Comparison of ENCODE assay signal across 12 mouse cellular contexts in genomic region chr11:79519878-79520291, GRCm38 (mm10). TPM values are rescaled to one million over a fixed set of nuclear protein-coding genes. Genes with fewer than 3 reads are reported as not detected.
DNase-seq lines count a peak whose midpoint lies in the region; ATAC-seq and TF ChIP-seq lines count a peak whose summit lies in the region.
"Had no signal": no experiment of that assay in that cellular context is flagged by ENCODE, and none has a peak within 500 bp of the region (broad histone marks: within the 10 kb centered on the region; RNA-seq: fewer than 3 reads in every experiment).

No protein-coding gene starts in this region.

- intact Hi-C loops in left cerebral cortex, postnatal 4 days (cut with DNase I): no loop called here

- TF ChIP-seq CTCF in MEL (IDR thresholded peaks at IDR 0.05 in 2 of 3, conservative IDR thresholded peaks at IDR 0.05 in 1 of 3; ENCODE audit: control insufficient read depth in 1 of 3, insufficient read depth in 1 of 3, low read depth in 2 of 3, low read length in 3 of 3, poor library complexity in 1 of 3, severe bottlenecking in 1 of 3): no peak
- no peak for TF ChIP-seq CTCF in liver, postnatal 0 days (IDR thresholded peaks at IDR 0.05; ENCODE audit: low read depth)

- no peaks in the 10 kb centered on the region for H3K27me3 ChIP-seq in MEL (ENCODE audit: control insufficient read depth in 1 of 2, insufficient read depth in 2 of 2, low read length in 2 of 2)
- no peaks in the 10 kb centered on the region for H3K27me3 ChIP-seq in liver, postnatal 0 days (ENCODE audit: insufficient read depth, low read length)
- no peaks in the 10 kb centered on the region for H3K27me3 ChIP-seq in neural tube, embryonic 15.5 days (replicated peaks)
- H3K27me3 ChIP-seq: lung, embryonic 15.5 days had no signal

- H3K27ac ChIP-seq in MEL (ENCODE audit: control insufficient read depth, low read depth, low read length): peak overlapping the region; percentile 89
- H3K27ac ChIP-seq in liver, postnatal 0 days (ENCODE audit: low read depth): peak overlapping the region; percentile 74; the same call in 1 of the 2 replicates
- no peak overlapping the region for H3K27ac ChIP-seq in neural tube, embryonic 15.5 days (replicated peaks)
- H3K27ac ChIP-seq: lung, embryonic 15.5 days had no signal

- H3K4me1 ChIP-seq in MEL (ENCODE audit: control insufficient read depth in 1 of 2, insufficient read depth in 2 of 2, low read length in 2 of 2): peaks cover 20 to 44% of the 10 kb centered on the region in 2 experiments
- H3K4me1 ChIP-seq in liver, postnatal 0 days (ENCODE audit: insufficient read depth): peaks cover 25% of the 10 kb centered on the region; the same call in 1 of the 2 replicates
- H3K4me1 ChIP-seq in neural tube, embryonic 15.5 days: no peaks in the 10 kb centered on the region

- TF ChIP-seq POLR2A in MEL (IDR thresholded peaks at IDR 0.05; ENCODE audit: control insufficient read depth in 1 of 2, insufficient read depth in 1 of 2, low read depth in 1 of 2, low read length in 2 of 2, poor library complexity in 1 of 2): peak in 1 of 2 experiments; percentile 18; a peak in 1 of 4 replicates

- ATAC-seq in liver, postnatal 0 days: no peak; the same call in 1 of the 2 replicates
- no peak for ATAC-seq in neural tube, embryonic 15.5 days (ENCODE audit: low FRiP score)

- peaks cover 9 to 65% of the 10 kb centered on the region in 2 experiments for H3K36me3 ChIP-seq in MEL (ENCODE audit: control insufficient read depth in 1 of 2, insufficient read depth in 2 of 2, low read length in 2 of 2)
- peaks cover 12% of the 10 kb centered on the region; the same call in 1 of the 2 replicates for H3K36me3 ChIP-seq in liver, postnatal 0 days (replicated peaks; ENCODE audit: insufficient read depth, low read length)
- 0 out of 2 replicates have a peak, but pooled peaks cover under 1% of the 10 kb centered on the region for H3K36me3 ChIP-seq in neural tube, embryonic 15.5 days
- H3K36me3 ChIP-seq: lung, embryonic 15.5 days had no signal

- H3K79me2 ChIP-seq in MEL (ENCODE audit: control insufficient read depth, insufficient read depth, low read length, poor library complexity): peaks cover 45% of the 10 kb centered on the region

- WGBS in liver, postnatal 0 days (ENCODE audit: insufficient replicate concordance): 25% methylated on average over 1 of the region's 1 CpGs
- 59% methylated on average over 1 of the region's 1 CpGs for WGBS in neural tube, embryonic 15.5 days

- H3K9ac ChIP-seq in MEL (ENCODE audit: control insufficient read depth, low read depth, low read length, poor library complexity, severe bottlenecking): peak overlapping the region; percentile 68; the same call in 1 of the 2 replicates
- H3K9ac ChIP-seq in liver, postnatal 0 days (replicated peaks): peak overlapping the region; percentile 38; the same call in 1 of the 2 replicates
- H3K9ac ChIP-seq in neural tube, embryonic 15.5 days (replicated peaks): no peak overlapping the region
- H3K9ac ChIP-seq: lung, embryonic 15.5 days had no signal

- H3K9me3 ChIP-seq in MEL (replicated peaks; ENCODE audit: insufficient read depth, low read length): no peaks in the 10 kb centered on the region
- no peaks in the 10 kb centered on the region for H3K9me3 ChIP-seq in liver, postnatal 0 days (ENCODE audit: low read length)
- H3K9me3 ChIP-seq in neural tube, embryonic 15.5 days (replicated peaks): no peaks in the 10 kb centered on the region
- H3K9me3 ChIP-seq: lung, embryonic 15.5 days had no signal

- no peak for TF ChIP-seq RAD21 in MEL (IDR thresholded peaks at IDR 0.05; ENCODE audit: low read depth, low read length)

- peak; percentile 73 for DNase-seq in left cerebral cortex, adult 11 months (ENCODE audit: low spot score)
- DNase-seq in left cerebral cortex, postnatal 4 days: no peak
- DNase-seq in 416B (ENCODE audit: low read depth) (peak; percentile 96), MEL (ENCODE audit: low read depth, low spot score) (peak; percentile 95)
- no peak for DNase-seq in liver, postnatal 0 days
- no peak for DNase-seq in gastrocnemius, postnatal 10 days
- no peak for DNase-seq in ovary, postnatal 36 days (ENCODE audit: low spot score)
- DNase-seq: cerebellum, postnatal 25 days; kidney, adult 11 months had no signal

- H3K4me3 ChIP-seq in MEL (ENCODE audit: control insufficient read depth in 1 of 2, insufficient read depth in 1 of 2, low read depth in 2 of 2, low read length in 2 of 2): peak overlapping the region in 1 of 2 experiments; percentile 37; a peak in 2 of 4 replicates
- H3K4me3 ChIP-seq in liver, postnatal 0 days (ENCODE audit: low read depth, low read length): peak overlapping the region; percentile 31
- no peak overlapping the region for H3K4me3 ChIP-seq in neural tube, embryonic 15.5 days (replicated peaks)
- H3K4me3 ChIP-seq: lung, embryonic 15.5 days had no signal

- peak; percentile 64 to 84 for TF ChIP-seq EP300 in MEL (IDR thresholded peaks at IDR 0.05; ENCODE audit: low read depth in 1 of 2, low read length in 2 of 2)
- TF ChIP-seq EP300 in liver, postnatal 0 days (IDR thresholded peaks at IDR 0.05; ENCODE audit: low read depth): no peak

- peak overlapping the region; percentile 56 for H3K4me2 ChIP-seq in liver, postnatal 0 days (ENCODE audit: low read depth, low read length)
- no peak overlapping the region for H3K4me2 ChIP-seq in neural tube, embryonic 15.5 days
- H3K4me2 ChIP-seq: lung, embryonic 15.5 days had no signal

TF ChIP-seq in MEL, 35 proteins besides CTCF, POLR2A, EP300 and RAD21:
- TF ChIP-seq ETS1 (IDR thresholded peaks at IDR 0.05; ENCODE audit: low read depth, low read length) (peak; percentile 89), MYC (IDR thresholded peaks at IDR 0.05; ENCODE audit: low read depth, low read length) (peak; percentile 66; the same call in 1 of the 2 replicates), ZC3H11A (IDR thresholded peaks at IDR 0.05; ENCODE audit: low read depth, low read length) (no peak), MEF2A (IDR thresholded peaks at IDR 0.05; ENCODE audit: extremely low read depth, insufficient replicate concordance, low read depth, low read length, poor library complexity, severe bottlenecking) (0 out of 2 replicates have a peak, but pooled peaks have one; percentile 71), SIN3A (IDR thresholded peaks at IDR 0.05; ENCODE audit: low read length) (peak; percentile 84), POLR2AphosphoS2 (IDR thresholded peaks at IDR 0.05; ENCODE audit: low read length) (no peak), RCOR1 (IDR thresholded peaks at IDR 0.05; ENCODE audit: low read depth, low read length) (peak; percentile 66; the same call in 1 of the 2 replicates), UBTF (IDR thresholded peaks at IDR 0.05; ENCODE audit: borderline replicate concordance, insufficient read depth, low read depth, low read length) (no peak), ELF1 (IDR thresholded peaks at IDR 0.05; ENCODE audit: low read depth, low read length) (peak; percentile 48; the same call in 1 of the 2 replicates)

RNA-seq across cellular contexts. Expression of gene Evi2b, which starts 3.7 kb away (rescaled TPM):
- under 1 TPM; 0.60 to 0.79 TPM for total RNA-seq in left cerebral cortex, postnatal 4 days (2021)
- total RNA-seq in MEL (2012; rRNA removed): 8.1 and 13.0 TPM in 2 replicates
- 10 to 100 TPM in 1 of 2 experiments, not detected in 1; 42.4 TPM for polyA plus RNA-seq in MEL (2012; ENCODE audit: insufficient read depth in 1 of 2, insufficient read length in 2 of 2, low read depth in 1 of 2, low replicate concordance in 2 of 2, missing spikeins in 1 of 2)
- 7.7 and 7.9 TPM in 2 replicates for polyA plus RNA-seq in liver, postnatal 0 days (2015; fragmentation: Nextera tagmentation; extraction: Ambion mirVana)
- 1 to 10 TPM in 1 of 2 experiments, under 1 TPM in 1; 0.87 to 2.2 TPM for total RNA-seq in gastrocnemius, postnatal 10 days (2021)
- polyA plus RNA-seq in neural tube, embryonic 15.5 days (2015; fragmentation: Nextera tagmentation; extraction: Ambion mirVana): 0.40 and 2.5 TPM in 2 replicates

RNA-seq across cellular contexts. Expression of gene Evi2, which starts 10.5 kb away (rescaled TPM):
- not detected for total RNA-seq in left cerebral cortex, postnatal 4 days (2021)
- total RNA-seq in MEL (2012; rRNA removed): 0.15 and 0.46 TPM in 2 replicates
- polyA plus RNA-seq in MEL (2012; ENCODE audit: insufficient read depth in 1 of 2, insufficient read length in 2 of 2, low read depth in 1 of 2, low replicate concordance in 2 of 2, missing spikeins in 1 of 2): 1 to 10 TPM in 1 of 2 experiments, not detected in 1; 1.2 TPM
- 0.76 and 0.99 TPM in 2 replicates for polyA plus RNA-seq in liver, postnatal 0 days (2015; fragmentation: Nextera tagmentation; extraction: Ambion mirVana)
- under 1 TPM in 1 of 2 experiments, not detected in 1; 0.20 TPM for total RNA-seq in gastrocnemius, postnatal 10 days (2021)
- polyA plus RNA-seq in neural tube, embryonic 15.5 days (2015; fragmentation: Nextera tagmentation; extraction: Ambion mirVana): 0.58 and 0.83 TPM in 2 replicates

RNA-seq across cellular contexts. Expression of gene Evi2a, which starts 10.5 kb away (rescaled TPM):
- 1 to 10 TPM; 1.6 to 3.4 TPM for total RNA-seq in left cerebral cortex, postnatal 4 days (2021)
- 0.13 and 0.19 TPM in 2 replicates for total RNA-seq in MEL (2012; rRNA removed)
- under 1 TPM in 1 of 2 experiments, not detected in 1; 0.18 TPM for polyA plus RNA-seq in MEL (2012; ENCODE audit: insufficient read depth in 1 of 2, insufficient read length in 2 of 2, low read depth in 1 of 2, low replicate concordance in 2 of 2, missing spikeins in 1 of 2)
- 6.7 and 7.2 TPM in 2 replicates for polyA plus RNA-seq in liver, postnatal 0 days (2015; fragmentation: Nextera tagmentation; extraction: Ambion mirVana)
- total RNA-seq in gastrocnemius, postnatal 10 days (2021): 1 to 10 TPM; 2.4 to 4.3 TPM
- polyA plus RNA-seq in neural tube, embryonic 15.5 days (2015; fragmentation: Nextera tagmentation; extraction: Ambion mirVana): 2.8 and 5.5 TPM in 2 replicates

RNA-seq across cellular contexts. Expression of gene Omg, which starts 16.0 kb away (rescaled TPM):
- total RNA-seq in left cerebral cortex, postnatal 4 days (2021): 10 to 100 TPM; 22.2 to 26.0 TPM
- total RNA-seq in MEL (2012; rRNA removed): not detected in 2 replicates
- under 1 TPM in 1 of 2 experiments, not detected in 1; 0.21 TPM for polyA plus RNA-seq in MEL (2012; ENCODE audit: insufficient read depth in 1 of 2, insufficient read length in 2 of 2, low read depth in 1 of 2, low replicate concordance in 2 of 2, missing spikeins in 1 of 2)
- polyA plus RNA-seq in liver, postnatal 0 days (2015; fragmentation: Nextera tagmentation; extraction: Ambion mirVana): 0.05 and 0.09 TPM in 2 replicates
- under 1 TPM; 0.09 to 0.11 TPM for total RNA-seq in gastrocnemius, postnatal 10 days (2021)
- 12.6 and 14.5 TPM in 2 replicates for polyA plus RNA-seq in neural tube, embryonic 15.5 days (2015; fragmentation: Nextera tagmentation; extraction: Ambion mirVana)
- total RNA-seq: gastrocnemius, adult 8-10 months had no signal

Comparison
In these comparisons a context has a peak if more than half of its experiments do, and no peak if none do; other contexts are left out.
1. DNase-seq: peak in left cerebral cortex, adult 11 months (single experiment), 416B (single experiment) and MEL (single experiment); none in left cerebral cortex, postnatal 4 days (single experiment), liver, postnatal 0 days (single experiment), gastrocnemius, postnatal 10 days (single experiment) and ovary, postnatal 36 days (single experiment).